Mouse (Mus musculus): ENCODE measurements around the gene Lclat1.

DNA sequence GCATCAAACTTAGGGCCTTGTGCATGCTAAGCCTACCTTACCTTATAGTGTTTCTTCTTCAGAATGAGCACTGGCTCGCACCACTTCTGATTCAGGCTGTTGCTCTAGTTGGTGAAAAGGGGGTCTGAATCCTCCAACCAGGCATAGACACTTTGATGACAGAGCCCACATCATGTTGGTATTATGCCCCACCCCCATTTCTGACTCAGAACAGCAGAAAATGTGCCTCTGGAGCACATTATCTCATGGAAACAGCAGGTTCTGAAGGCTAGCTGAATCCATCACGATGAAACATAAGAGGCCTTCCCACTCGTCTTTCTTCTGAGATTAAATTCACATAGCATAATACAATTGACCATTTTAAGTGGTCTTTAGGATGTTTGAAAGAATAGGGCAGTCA lies 33.2 kb upstream of the Lclat1 start:
- TF ChIP-seq GATA1 (IDR thresholded peaks at IDR 0.05; ENCODE audit: borderline replicate concordance, low read length) (no peak), FLI1 (IDR thresholded peaks at IDR 0.05; ENCODE audit: low read length) (no peak)
